Mouse (Mus musculus) limb, embryonic 15.5 days (tissue): ENCODE results near the gene Agbl4. TPM values are rescaled to one million over a fixed set of nuclear protein-coding genes. Genes with fewer than 3 reads are reported as not detected.

Source experiments
- ATAC-seq: fragments of 200-750 bp; cut with Nextera tagmentation; 2 replicates; pipeline ENCODE4 v1.8.0; 2017; ENCODE audit warnings: low read depth, moderate TSS enrichment; ENCODE audit not compliant: insufficient number of reproducible peaks, low FRiP score, low TSS enrichment
- H3K27ac ChIP-seq: fragments of 300-500 bp; sonication (generic); 2 replicates; pipeline ENCODE4 v1.5.1; 2015; ENCODE audit warnings: moderate library complexity, mild to moderate bottlenecking, inconsistent platforms
- H3K27me3 ChIP-seq: fragments of 300-500 bp; sonication (generic); 2 replicates; pipeline ENCODE4 v1.6.1; 2015; ENCODE audit warnings: inconsistent platforms
- H3K36me3 ChIP-seq: fragments of 300-500 bp; sonication (generic); 2 replicates; pipeline ENCODE4 v1.6.1; 2015; ENCODE audit warnings: inconsistent platforms
- H3K4me1 ChIP-seq: fragments of 300-500 bp; sonication (generic); 2 replicates; pipeline ENCODE4 v1.6.1; 2015; ENCODE audit warnings: inconsistent platforms
- H3K4me2 ChIP-seq: fragments of 300-500 bp; sonication (generic); 2 replicates; pipeline ENCODE4 v1.6.1; 2015; ENCODE audit warnings: mild to moderate bottlenecking, inconsistent platforms
- H3K4me3 ChIP-seq: fragments of 300-500 bp; sonication (generic); 2 replicates; pipeline ENCODE4 v1.5.1; 2015; ENCODE audit warnings: mild to moderate bottlenecking, inconsistent platforms
- H3K9ac ChIP-seq: fragments of 300-500 bp; sonication (generic); 2 replicates; pipeline ENCODE4 v1.6.1; 2015; ENCODE audit warnings: inconsistent platforms
- H3K9me3 ChIP-seq: fragments of 300-500 bp; sonication (generic); 2 replicates; pipeline ENCODE4 v1.6.1; 2016; ENCODE audit warnings: inconsistent platforms
- WGBS: fragments of 180-500 bp; shearing (Covaris S2); methylation state at CpG from one replicate; pipeline ENCODE4 v1.1.7; 2015; 5-methylcytosine and 5-hydroxymethylcytosine counted together
- polyA plus RNA-seq: library from polyadenylated mRNA; unstranded; fragments of >200 nt; fragmentation: Nextera tagmentation; extraction: Ambion mirVana; gene quantifications from 2 replicates; pipeline ENCODE4 v1.2.1, GENCODE M21; 2015

Agbl4 gene
- polyA plus RNA-seq, 1 experiment from 2014 or later: 0.17 TPM

GRCm38 (mm10) chr4:111294528-111295241, 897.2 kb downstream of the Agbl4 start:
- Histone ChIP-seq H3K9me3 (no peaks in the 10 kb centered on the region), H3K4me1 (no peaks in the 10 kb centered on the region), H3K4me2 (no peak overlapping the region), H3K27ac (no peak overlapping the region), H3K9ac (no peak overlapping the region), H3K4me3 (no peak overlapping the region), H3K36me3 (no peaks in the 10 kb centered on the region), H3K27me3 (no peaks in the 10 kb centered on the region)
- WGBS: 66% methylated on average over 3 of the region's 3 CpGs
- ATAC-seq: no peak

DNA sequence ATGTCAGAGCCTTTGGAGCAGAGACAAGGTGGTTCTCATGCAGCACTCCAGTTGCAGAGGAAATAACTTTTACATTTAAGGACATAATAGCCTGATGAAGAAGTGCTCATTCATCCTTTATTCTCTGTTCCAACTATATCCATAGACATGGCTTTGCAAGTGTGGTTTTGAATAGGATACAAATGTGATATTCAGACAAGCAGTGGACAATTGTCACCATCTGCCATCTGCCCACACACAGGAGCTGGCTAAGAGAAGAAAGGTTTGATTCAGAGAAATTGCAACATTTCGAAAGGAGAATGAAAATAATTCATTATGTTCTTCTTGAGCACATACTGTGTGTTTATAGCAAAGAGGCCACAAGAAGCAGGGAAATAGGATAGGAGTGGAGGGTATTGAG, 909.1 kb downstream of the Agbl4 start:
- WGBS: 85% methylated on average over 1 of the region's 1 CpGs
- Histone ChIP-seq H3K27ac (no peak overlapping the region), H3K36me3 (no peaks in the 10 kb centered on the region), H3K27me3 (no peaks in the 10 kb centered on the region), H3K9ac (no peak overlapping the region), H3K9me3 (no peaks in the 10 kb centered on the region), H3K4me3 (no peak overlapping the region), H3K4me1 (no peaks in the 10 kb centered on the region; the same call in 1 of the 2 replicates), H3K4me2 (no peak overlapping the region)
- no peak for ATAC-seq

DNA sequence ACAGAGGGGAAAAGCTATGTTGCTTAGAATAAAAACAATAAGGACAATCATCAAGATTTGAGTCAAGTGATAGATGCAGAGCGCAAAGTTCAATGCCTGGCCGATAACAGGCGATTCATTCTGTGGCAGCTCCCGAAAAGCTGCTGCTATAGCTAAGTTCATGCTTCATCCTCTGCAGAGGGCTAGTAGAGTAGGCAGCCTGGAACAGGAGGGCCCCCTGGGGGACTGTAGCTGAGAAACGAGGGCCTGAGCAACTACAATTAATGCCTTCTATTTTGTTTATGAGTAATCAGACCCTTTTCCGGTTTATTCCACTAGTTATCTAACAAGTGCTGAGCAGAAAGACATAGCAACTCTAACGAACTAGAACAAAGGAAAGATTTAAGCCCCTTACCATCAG, 909.7 kb downstream of the Agbl4 start:
- Histone ChIP-seq H3K27ac (no peak overlapping the region), H3K9ac (no peak overlapping the region)
- WGBS: 65% methylated on average over 7 of the region's 7 CpGs

GRCm38 (mm10) chr4:111307633-111308032, 910.2 kb downstream of the Agbl4 start:
- no peaks in the 10 kb centered on the region for H3K36me3 ChIP-seq
- no peak overlapping the region for H3K27ac ChIP-seq
- no peaks in the 10 kb centered on the region for H3K9me3 ChIP-seq
- no peak for ATAC-seq
- no peak overlapping the region for H3K4me2 ChIP-seq
- H3K4me3 ChIP-seq: no peak overlapping the region
- H3K9ac ChIP-seq: no peak overlapping the region
- no peaks in the 10 kb centered on the region for H3K27me3 ChIP-seq
- H3K4me1 ChIP-seq: no peaks in the 10 kb centered on the region; the same call in 1 of the 2 replicates
- 57% methylated on average over 5 of the region's 5 CpGs for WGBS

More for the DNA sequence above, 909.7 kb downstream of the Agbl4 start:
- Histone ChIP-seq H3K4me1 (no peaks in the 10 kb centered on the region; the same call in 1 of the 2 replicates), H3K4me2 (no peak overlapping the region), H3K4me3 (no peak overlapping the region), H3K27me3 (no peaks in the 10 kb centered on the region), H3K9me3 (no peaks in the 10 kb centered on the region), H3K36me3 (no peaks in the 10 kb centered on the region)
- no peak for ATAC-seq

GRCm38 (mm10) chr4:111308572-111309288, 911.3 kb downstream of the Agbl4 start:
- WGBS: 71% methylated on average over 3 of the region's 3 CpGs
- Histone ChIP-seq H3K27ac (no peak overlapping the region), H3K9me3 (no peaks in the 10 kb centered on the region), H3K36me3 (no peaks in the 10 kb centered on the region), H3K27me3 (no peaks in the 10 kb centered on the region), H3K9ac (no peak overlapping the region), H3K4me2 (no peak overlapping the region), H3K4me3 (no peak overlapping the region), H3K4me1 (no peaks in the 10 kb centered on the region; the same call in 1 of the 2 replicates)
- ATAC-seq: no peak

DNA sequence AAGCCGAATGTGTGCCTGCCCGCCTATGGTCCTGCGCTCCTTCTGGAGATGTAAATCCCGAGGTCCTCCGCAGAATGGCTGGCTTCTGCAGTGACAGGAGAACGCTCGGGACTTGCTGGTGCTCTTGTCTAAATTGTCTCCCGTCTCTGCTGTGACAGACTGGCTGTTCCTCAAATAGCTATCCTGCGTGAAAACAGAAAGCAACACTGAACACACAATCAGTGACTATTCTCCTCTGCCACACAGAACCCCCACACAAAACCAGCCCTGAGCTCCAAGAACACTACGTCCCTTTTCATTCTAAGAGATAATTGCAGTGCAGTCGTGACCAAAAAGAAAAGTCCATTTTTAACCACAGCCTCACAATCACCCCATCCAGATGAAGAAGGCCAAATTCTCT, 929.6 kb downstream of the Agbl4 start:
- Histone ChIP-seq H3K27me3 (no peaks in the 10 kb centered on the region), H3K9me3 (no peaks in the 10 kb centered on the region), H3K4me3 (no peak overlapping the region), H3K4me1 (no peaks in the 10 kb centered on the region), H3K9ac (no peak overlapping the region), H3K4me2 (no peak overlapping the region), H3K27ac (no peak overlapping the region), H3K36me3 (no peaks in the 10 kb centered on the region)
- ATAC-seq: no peak
- 70% methylated on average over 11 of the region's 11 CpGs for WGBS

- no peaks in the 10 kb centered on the region for H3K36me3 ChIP-seq
- no peak overlapping the region for H3K27ac ChIP-seq
- ATAC-seq: no peak
- no peak overlapping the region for H3K4me2 ChIP-seq
- 62% methylated on average over 11 of the region's 11 CpGs for WGBS
- no peaks in the 10 kb centered on the region for H3K27me3 ChIP-seq
- H3K9ac ChIP-seq: no peak overlapping the region
- no peaks in the 10 kb centered on the region for H3K4me1 ChIP-seq
- no peak overlapping the region for H3K4me3 ChIP-seq
- no peaks in the 10 kb centered on the region for H3K9me3 ChIP-seq
Measured at GRCm38 (mm10) chr4:111327760-111328373, 930.4 kb downstream of the Agbl4 start.

- H3K9me3 ChIP-seq: no peaks in the 10 kb centered on the region
- 50% methylated on average over 4 of the region's 4 CpGs for WGBS
- H3K36me3 ChIP-seq: no peaks in the 10 kb centered on the region
- no peak overlapping the region for H3K4me3 ChIP-seq
- no peaks in the 10 kb centered on the region for H3K4me1 ChIP-seq
- H3K4me2 ChIP-seq: no peak overlapping the region
- H3K27me3 ChIP-seq: no peaks in the 10 kb centered on the region
- no peak for ATAC-seq
- H3K9ac ChIP-seq: no peak overlapping the region
- no peak overlapping the region for H3K27ac ChIP-seq
Measured at GRCm38 (mm10) chr4:111329501-111329900, 932.0 kb downstream of the Agbl4 start.

DNA sequence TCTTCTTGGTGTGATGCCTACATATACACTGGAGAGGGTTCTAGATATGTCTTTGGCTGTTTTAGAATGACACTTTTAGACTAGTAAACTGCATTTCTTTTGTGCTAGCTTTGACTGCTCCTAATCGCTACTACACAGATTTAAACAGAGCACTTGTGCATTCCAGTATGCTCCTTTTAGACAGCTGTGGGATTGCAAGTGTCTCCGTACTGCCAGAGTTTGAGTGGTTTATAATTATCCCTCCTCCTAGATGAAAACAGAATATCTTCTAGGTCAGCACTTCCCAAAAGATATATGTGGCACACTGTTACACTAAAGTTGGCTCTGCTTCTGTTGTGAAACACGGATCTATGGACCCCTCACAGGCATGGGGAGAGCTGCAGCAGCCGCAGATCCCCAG, 935.4 kb downstream of the Agbl4 start:
- Histone ChIP-seq H3K36me3 (no peaks in the 10 kb centered on the region), H3K9me3 (no peaks in the 10 kb centered on the region), H3K27me3 (no peaks in the 10 kb centered on the region), H3K9ac (no peak overlapping the region), H3K27ac (no peak overlapping the region), H3K4me2 (no peak overlapping the region), H3K4me3 (no peak overlapping the region), H3K4me1 (no peaks in the 10 kb centered on the region)
- ATAC-seq: no peak
- WGBS: 74% methylated on average over 4 of the region's 4 CpGs

GRCm38 (mm10) chr4:111349965-111350364, 952.5 kb downstream of the Agbl4 start:
- Histone ChIP-seq H3K9ac (no peak overlapping the region), H3K4me3 (no peak overlapping the region), H3K4me2 (no peak overlapping the region), H3K9me3 (no peaks in the 10 kb centered on the region), H3K36me3 (no peaks in the 10 kb centered on the region), H3K4me1 (0 out of 2 replicates have a peak, but pooled peaks cover 4% of the 10 kb centered on the region), H3K27me3 (no peaks in the 10 kb centered on the region), H3K27ac (no peak overlapping the region)
- WGBS: 40% methylated on average over 4 of the region's 4 CpGs
- no peak for ATAC-seq

DNA sequence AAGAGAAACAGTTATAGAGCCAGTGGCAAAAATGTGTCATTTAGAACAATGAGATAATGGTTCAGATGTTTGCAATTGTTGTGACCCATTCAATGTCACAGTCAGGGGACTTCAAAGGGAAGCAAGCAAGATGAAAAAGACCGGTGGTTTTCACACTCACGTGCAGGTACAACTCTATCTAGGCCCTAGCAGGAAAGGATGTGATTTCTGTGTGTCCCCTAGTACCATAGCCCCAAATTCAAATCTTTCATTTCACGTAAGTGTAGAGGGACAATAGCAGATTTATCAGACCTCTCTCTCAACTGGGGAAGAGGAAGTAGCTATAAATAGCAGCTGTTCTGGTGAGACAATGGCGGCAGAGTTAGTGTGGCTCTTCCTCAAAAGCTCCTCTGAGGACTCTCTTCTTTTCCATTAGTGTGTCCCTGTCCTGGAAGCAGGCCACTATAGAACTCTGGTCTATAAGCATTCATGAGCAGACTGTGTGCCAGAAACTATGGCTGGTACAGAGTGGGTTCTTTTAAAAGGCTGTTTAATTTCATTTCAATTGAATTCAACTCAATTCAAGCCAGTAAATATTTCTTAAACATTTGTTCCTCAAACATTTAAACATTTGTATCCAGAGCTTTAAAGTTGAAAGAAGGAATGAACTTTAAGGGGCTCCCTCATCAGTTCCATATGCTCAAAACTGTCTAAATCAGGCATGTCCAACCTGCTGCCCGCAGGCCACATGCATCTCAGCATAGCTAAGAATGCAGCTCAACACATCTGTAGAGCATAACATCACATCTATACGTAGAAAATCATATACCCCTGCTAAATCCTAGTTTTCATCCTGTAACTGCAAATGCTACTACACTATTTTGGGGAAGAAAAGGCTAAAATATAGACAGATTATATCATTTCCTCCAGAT, 953.4 kb downstream of the Agbl4 start:
- no peaks in the 10 kb centered on the region for H3K9me3 ChIP-seq
- no peaks in the 10 kb centered on the region for H3K36me3 ChIP-seq
- H3K27ac ChIP-seq: no peak overlapping the region
- no peaks in the 10 kb centered on the region for H3K27me3 ChIP-seq
- H3K4me1 ChIP-seq: 0 out of 2 replicates have a peak, but pooled peaks cover 4% of the 10 kb centered on the region
- H3K4me2 ChIP-seq: no peak overlapping the region
- H3K4me3 ChIP-seq: no peak overlapping the region
- H3K9ac ChIP-seq: no peak overlapping the region
- no peak for ATAC-seq
- 42% methylated on average over 6 of the region's 6 CpGs for WGBS
